Mouse (Mus musculus) E14TG2a.4 (cell line): ENCODE results near the gene Cib4.
A peak's percentile ranks its signal among the peaks of the same experiment; 100 is the strongest.

ENCODE experiments used
- H3K27me3 ChIP-seq: 2 replicates; pipeline ENCODE4 v1.6.1; 2014; ENCODE audit warnings: low read length, control low read depth; ENCODE audit not compliant: insufficient read depth
- H3K36me3 ChIP-seq: 2 replicates; pipeline ENCODE4 v1.6.1; 2014; ENCODE audit warnings: low read length, control low read depth; ENCODE audit not compliant: insufficient read depth
- H3K4me1 ChIP-seq: replicated peaks from 2 replicates; pipeline ENCODE4 v1.6.1; 2014; ENCODE audit warnings: low read depth, low read length, control low read depth
- H3K4me3 ChIP-seq: replicated peaks from 2 replicates; pipeline ENCODE4 v1.5.1; 2014; ENCODE audit warnings: mild to moderate bottlenecking, low read length
- H3K9me3 ChIP-seq: 2 replicates; pipeline ENCODE4 v1.6.1; 2014; ENCODE audit warnings: low read length, control low read depth
- CTCF ChIP-seq: conservative IDR thresholded peaks from 2 replicates; pipeline ENCODE4 v1.5.1; 2014; ENCODE audit warnings: low read length
- NANOG ChIP-seq: IDR thresholded peaks from 2 replicates; pipeline ENCODE4 v1.6.1; 2014; ENCODE audit warnings: borderline replicate concordance, low read length, mixed read lengths
- POU5F1 ChIP-seq: IDR thresholded peaks from 2 replicates; pipeline ENCODE4 v1.6.1; 2014; ENCODE audit warnings: low read length, borderline replicate concordance

Cib4 gene

GRCm38 (mm10) chr5:30466315-30466714, 79.3 kb downstream of the Cib4 start:
- TF ChIP-seq CTCF (no peak), POU5F1 (no peak), NANOG (no peak)
- no peaks in the 10 kb centered on the region for H3K36me3 ChIP-seq
- H3K4me1 ChIP-seq: peaks cover 63% of the 10 kb centered on the region
- H3K27me3 ChIP-seq: peaks cover 38% of the 10 kb centered on the region
- peak overlapping the region; percentile 57 for H3K4me3 ChIP-seq
- no peaks in the 10 kb centered on the region for H3K9me3 ChIP-seq

- Histone ChIP-seq H3K4me3 (peak within 1 kb of the TSS; percentile 57), H3K9me3 (no peaks in the 10 kb centered on the region), H3K4me1 (peaks cover 58% of the 10 kb centered on the region), H3K27me3 (peaks cover 42% of the 10 kb centered on the region), H3K36me3 (no peaks in the 10 kb centered on the region)
- TF ChIP-seq POU5F1: no peak
- TF ChIP-seq NANOG: no peak
- no peak for TF ChIP-seq CTCF
Observed at GRCm38 (mm10) chr5:30465861-30466260, 79.8 kb downstream of the Cib4 start, which contains the start of gene 1700001C02Rik. Gene 1700001C02Rik, plus strand, starts transcription at chr5:30466047.

GRCm38 (mm10) chr5:30461821-30462220, 83.8 kb downstream of the Cib4 start, which contains the start of gene Otof:
Gene Otof, minus strand, starts transcription at chr5:30461932.
- H3K27me3 ChIP-seq: peaks cover 57% of the 10 kb centered on the region
- no peaks in the 10 kb centered on the region for H3K9me3 ChIP-seq
- H3K4me1 ChIP-seq: peaks cover 33% of the 10 kb centered on the region
- TF ChIP-seq CTCF (no peak), NANOG (no peak), POU5F1 (no peak)
- no peak within 1 kb of the TSS for H3K4me3 ChIP-seq
- no peaks in the 10 kb centered on the region for H3K36me3 ChIP-seq

GRCm38 (mm10) chr5:30460155-30460554, 85.5 kb downstream of the Cib4 start:
- no peaks in the 10 kb centered on the region for H3K9me3 ChIP-seq
- H3K4me1 ChIP-seq: peaks cover 16% of the 10 kb centered on the region
- peak overlapping the region; percentile 23; the same call in 1 of the 2 replicates for H3K4me3 ChIP-seq
- H3K27me3 ChIP-seq: peaks cover 46% of the 10 kb centered on the region
- no peaks in the 10 kb centered on the region for H3K36me3 ChIP-seq
- no peak for TF ChIP-seq CTCF

- Histone ChIP-seq H3K36me3 (no peaks in the 10 kb centered on the region), H3K9me3 (no peaks in the 10 kb centered on the region), H3K4me1 (peaks cover 12% of the 10 kb centered on the region; the same call in 1 of the 2 replicates), H3K4me3 (no peak overlapping the region), H3K27me3 (peaks cover 24% of the 10 kb centered on the region)
- TF ChIP-seq POU5F1 (no peak), NANOG (no peak), CTCF (no peak)
Observed at GRCm38 (mm10) chr5:30456056-30456455, 89.6 kb downstream of the Cib4 start.

- Histone ChIP-seq H3K4me1 (0 out of 2 replicates have a peak, but pooled peaks cover 3% of the 10 kb centered on the region), H3K4me3 (no peak overlapping the region), H3K9me3 (no peaks in the 10 kb centered on the region), H3K36me3 (no peaks in the 10 kb centered on the region), H3K27me3 (peaks cover 11% of the 10 kb centered on the region)
- TF ChIP-seq CTCF: no peak
- TF ChIP-seq POU5F1: no peak
- TF ChIP-seq NANOG: no peak
Observed at GRCm38 (mm10) chr5:30444327-30444895, 101.2 kb downstream of the Cib4 start.

- H3K36me3 ChIP-seq: no peaks in the 10 kb centered on the region
- peaks cover 11% of the 10 kb centered on the region for H3K27me3 ChIP-seq
- 0 out of 2 replicates have a peak, but pooled peaks cover 3% of the 10 kb centered on the region for H3K4me1 ChIP-seq
- TF ChIP-seq POU5F1: no peak
- no peak for TF ChIP-seq NANOG
- TF ChIP-seq CTCF: peak; percentile 25
- no peaks in the 10 kb centered on the region for H3K9me3 ChIP-seq
- H3K4me3 ChIP-seq: no peak overlapping the region
Observed at GRCm38 (mm10) chr5:30442196-30442595, 103.4 kb downstream of the Cib4 start.

- TF ChIP-seq POU5F1 (no peak), CTCF (no peak), NANOG (no peak)
- no peaks in the 10 kb centered on the region for H3K36me3 ChIP-seq
Observed at GRCm38 (mm10) chr5:30440308-30440906, 105.2 kb downstream of the Cib4 start.

GRCm38 (mm10) chr5:30438931-30439330, 106.7 kb downstream of the Cib4 start:
- TF ChIP-seq CTCF: peak; percentile 57
- no peak for TF ChIP-seq NANOG
- TF ChIP-seq POU5F1: no peak
- H3K36me3 ChIP-seq: no peaks in the 10 kb centered on the region
- no peak overlapping the region for H3K4me3 ChIP-seq
- H3K9me3 ChIP-seq: no peaks in the 10 kb centered on the region
- peaks cover 2% of the 10 kb centered on the region; the same call in 1 of the 2 replicates for H3K27me3 ChIP-seq
- H3K4me1 ChIP-seq: no peaks in the 10 kb centered on the region

More at GRCm38 (mm10) chr5:30440308-30440906, 105.2 kb downstream of the Cib4 start:
- H3K4me3 ChIP-seq: no peak overlapping the region
- H3K27me3 ChIP-seq: peaks cover 6% of the 10 kb centered on the region; the same call in 1 of the 2 replicates
- no peaks in the 10 kb centered on the region for H3K4me1 ChIP-seq
- H3K9me3 ChIP-seq: no peaks in the 10 kb centered on the region
